Mouse (Mus musculus) CH12.LX (cell line): ENCODE measurements around the gene 1700003H04Rik.

ENCODE experiments used
- CHD1 ChIP-seq: IDR thresholded peaks from 2 replicates; pipeline ENCODE4 v1.6.1; 2012; ENCODE audit warnings: low read depth, low read length, improper control_type of control experiment, inconsistent platforms
- CHD2 ChIP-seq: IDR thresholded peaks from 2 replicates; pipeline ENCODE4 v1.6.1; 2011; ENCODE audit warnings: low read length, improper control_type of control experiment
- CTCF ChIP-seq, 2 experiments: IDR thresholded peaks in 1 of 2; conservative IDR thresholded peaks in 1 of 2; 2 replicates each; pipeline ENCODE4 v1.5.1; 2011 to 2012; ENCODE audit warnings: low read depth in 2 of 2, low read length in 2 of 2, improper control_type of control experiment in 1 of 2, inconsistent platforms in 1 of 2, mild to moderate bottlenecking in 1 of 2, moderate library complexity in 1 of 2
- POLR2A ChIP-seq: IDR thresholded peaks from 2 replicates; pipeline ENCODE4 v1.6.1; 2011; ENCODE audit warnings: low read depth, mild to moderate bottlenecking, improper control_type of control experiment, low read length
- POLR2AphosphoS2 ChIP-seq: IDR thresholded peaks from 2 replicates; pipeline ENCODE4 v1.6.1; 2011; ENCODE audit warnings: low read depth, low read length, improper control_type of control experiment
- RAD21 ChIP-seq: IDR thresholded peaks from 2 replicates; pipeline ENCODE4 v1.6.1; 2011; ENCODE audit warnings: low read depth, mild to moderate bottlenecking, low read length, improper control_type of control experiment, moderate library complexity
- TBP ChIP-seq: conservative IDR thresholded peaks from 2 replicates; pipeline ENCODE4 v1.6.1; 2011; ENCODE audit warnings: low read depth, low read length, improper control_type of control experiment
- UBTF ChIP-seq: IDR thresholded peaks from 2 replicates; pipeline ENCODE4 v1.6.1; 2012; ENCODE audit warnings: low read depth, mild to moderate bottlenecking, inconsistent platforms, low read length, improper control_type of control experiment, moderate library complexity
- USF1 ChIP-seq: IDR thresholded peaks from 2 replicates; pipeline ENCODE4 v1.6.1; 2014; ENCODE audit warnings: low read depth, mild to moderate bottlenecking, inconsistent platforms, low read length, improper control_type of control experiment
- ZMIZ1 ChIP-seq: IDR thresholded peaks from 2 replicates; pipeline ENCODE4 v1.6.1; 2012; ENCODE audit warnings: low read depth, mild to moderate bottlenecking, inconsistent platforms, low read length, improper control_type of control experiment

DNA sequence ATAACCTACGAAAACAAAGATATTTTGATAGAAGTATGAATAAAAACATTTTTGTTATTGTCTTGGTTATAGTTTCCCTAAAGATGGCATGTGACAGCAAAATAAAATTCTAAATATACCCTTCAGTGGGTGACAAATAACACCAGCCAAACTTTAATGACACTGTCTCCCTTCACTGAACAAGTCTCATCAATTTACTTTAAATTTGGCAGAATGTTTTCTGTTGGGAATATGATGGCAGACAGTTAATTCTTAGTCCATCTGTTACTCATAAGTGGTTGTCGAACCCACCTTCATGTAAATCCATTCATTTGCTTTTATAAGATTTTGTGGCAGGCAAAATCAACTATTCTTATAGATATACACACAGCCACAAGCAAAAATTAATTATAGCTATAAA is 42.6 kb downstream of the 1700003H04Rik start:
- no peak for TF ChIP-seq POLR2A
- no peak for TF ChIP-seq CTCF (conservative IDR thresholded peaks at IDR 0.05 in 1 of 2, IDR thresholded peaks at IDR 0.05 in 1 of 2; ENCODE audit: low read depth in 2 of 2, low read length in 2 of 2)
- TF ChIP-seq CHD2 = no peak
- TF ChIP-seq RAD21 = no peak
- no peak for TF ChIP-seq CHD1
- no peak for TF ChIP-seq USF1
- no peak for TF ChIP-seq ZMIZ1
- TF ChIP-seq POLR2AphosphoS2 = no peak
- TF ChIP-seq UBTF = no peak
- TF ChIP-seq TBP = no peak
